Mouse (Mus musculus) liver, postnatal 0 days (tissue): ENCODE results near the gene Slc26a8.

ENCODE experiments used
- CTCF ChIP-seq: sonication (generic); IDR thresholded peaks from 2 replicates; pipeline ENCODE4 v1.5.1; 2016; ENCODE audit warnings: antibody characterized with exemption, low read depth
- EP300 ChIP-seq: IDR thresholded peaks from 2 replicates; pipeline ENCODE4 v1.6.1; 2016; ENCODE audit warnings: antibody characterized with exemption, low read depth, mild to moderate bottlenecking

- peak; percentile 62; the same call in 1 of the 2 replicates for TF ChIP-seq EP300
- no peak for TF ChIP-seq CTCF
Observed at GRCm38 (mm10) chr17:28698672-28699071, 8.6 kb upstream of the Slc26a8 start.
